Mouse (Mus musculus): ENCODE results near the gene Rad50. TPM values are rescaled to one million over a fixed set of nuclear protein-coding genes. Genes with fewer than 3 reads are reported as not detected.

Rad50 gene
- polyA plus RNA-seq, 2 experiments, result 5.1 to 10.3 TPM

DNA sequence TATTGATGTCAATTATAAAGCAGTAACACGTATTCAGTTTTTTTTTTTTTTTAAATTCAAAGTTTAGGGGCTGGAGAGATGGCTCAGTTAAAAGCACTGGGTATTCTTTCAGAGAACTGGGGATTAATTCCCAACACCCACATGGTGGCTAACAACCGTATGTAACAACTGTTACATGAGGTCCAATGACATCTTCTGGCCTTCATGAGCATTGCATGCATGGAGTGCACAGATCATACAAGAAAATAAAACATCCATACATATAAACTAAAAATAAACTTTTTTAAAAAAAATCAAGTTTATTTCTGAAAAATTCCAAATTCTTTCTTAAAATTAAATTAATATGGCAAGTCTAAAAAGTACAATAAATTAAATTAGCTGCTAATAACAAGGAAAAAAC, 25.4 kb downstream of the Rad50 start:
- WGBS (ENCODE audit: insufficient replicate concordance), result 80% methylated on average over 2 of the region's 2 CpGs
- no peaks in the 10 kb centered on the region for H3K9me3 ChIP-seq (ENCODE audit: control insufficient read depth, low read length)
- H3K27ac ChIP-seq, result no peak overlapping the region
- H3K4me1 ChIP-seq (replicated peaks; ENCODE audit: control insufficient read depth in 2 of 2, insufficient read depth in 2 of 2, low read length in 1 of 2), result no peaks in the 10 kb centered on the region
- no peak for ATAC-seq (ENCODE audit: insufficient read depth)
- no peak for TF ChIP-seq EP300 (IDR thresholded peaks at IDR 0.05; ENCODE audit: low read depth)
- no peak; the same call in 1 of the 2 replicates for TF ChIP-seq CTCF (IDR thresholded peaks at IDR 0.05; ENCODE audit: low read depth)
- peaks cover 21% of the 10 kb centered on the region for H3K36me3 ChIP-seq (replicated peaks; ENCODE audit: control insufficient read depth, insufficient read depth, low read depth)
- no peak overlapping the region for H3K9ac ChIP-seq (replicated peaks)
- H3K4me3 ChIP-seq (ENCODE audit: insufficient read depth in 1 of 2, low read depth in 2 of 2, low read length in 2 of 2), result no peak overlapping the region
- DNase-seq (ENCODE audit: low read depth in 3 of 3, low spot score in 3 of 3), result no peak
- no peak overlapping the region for H3K4me2 ChIP-seq (ENCODE audit: low read depth)
- no peaks in the 10 kb centered on the region for H3K27me3 ChIP-seq (ENCODE audit: control insufficient read depth, insufficient read depth, low read length)

- DNase-seq (ENCODE audit: low read depth in 3 of 3, low spot score in 3 of 3), result no peak
- no peak overlapping the region for H3K27ac ChIP-seq
- ATAC-seq (ENCODE audit: insufficient read depth), result no peak
- H3K4me3 ChIP-seq (ENCODE audit: insufficient read depth in 1 of 2, low read depth in 2 of 2, low read length in 2 of 2), result no peak overlapping the region
- no peak overlapping the region for H3K4me2 ChIP-seq (ENCODE audit: low read depth)
- H3K27me3 ChIP-seq (ENCODE audit: control insufficient read depth, insufficient read depth, low read length), result no peaks in the 10 kb centered on the region
- 79% methylated on average over 4 of the region's 4 CpGs for WGBS (ENCODE audit: insufficient replicate concordance)
- H3K4me1 ChIP-seq (replicated peaks; ENCODE audit: control insufficient read depth in 2 of 2, insufficient read depth in 2 of 2, low read length in 1 of 2), result no peaks in the 10 kb centered on the region
- no peak overlapping the region for H3K9ac ChIP-seq (replicated peaks)
- TF ChIP-seq EP300 (IDR thresholded peaks at IDR 0.05; ENCODE audit: low read depth), result no peak
- no peak for TF ChIP-seq CTCF (IDR thresholded peaks at IDR 0.05; ENCODE audit: low read depth)
- H3K36me3 ChIP-seq (replicated peaks; ENCODE audit: control insufficient read depth, insufficient read depth, low read depth), result peaks cover 27% of the 10 kb centered on the region
- H3K9me3 ChIP-seq (ENCODE audit: control insufficient read depth, low read length), result no peaks in the 10 kb centered on the region
These were observed 27.0 kb downstream of the Rad50 start for GRCm38 (mm10) chr11:53680141-53680540.

DNA sequence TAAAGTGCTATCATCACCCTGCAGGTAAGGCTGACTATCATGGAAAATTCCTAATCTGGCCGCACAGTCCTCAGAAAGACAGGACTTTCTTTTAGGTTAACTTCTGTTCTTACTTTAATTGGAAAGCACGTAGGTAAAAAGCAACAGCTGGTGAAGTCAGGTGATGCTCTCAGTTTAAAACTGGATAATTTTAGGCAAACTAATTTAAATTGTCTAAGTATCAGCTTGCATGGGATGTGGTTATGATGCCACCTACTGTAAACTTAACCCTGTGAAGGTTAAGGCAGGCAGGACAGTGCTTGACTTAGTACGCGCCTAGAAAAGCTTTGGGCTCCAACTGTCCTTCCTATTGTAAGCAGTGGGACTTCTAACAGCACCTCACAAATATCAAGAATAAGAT, 35.7 kb downstream of the Rad50 start:
- H3K9ac ChIP-seq (replicated peaks), result no peak overlapping the region
- no peak overlapping the region for H3K27ac ChIP-seq
- no peak overlapping the region for H3K4me2 ChIP-seq (ENCODE audit: low read depth)
- TF ChIP-seq EP300 (IDR thresholded peaks at IDR 0.05; ENCODE audit: low read depth) (no peak), CTCF (IDR thresholded peaks at IDR 0.05; ENCODE audit: low read depth) (no peak)
- H3K9me3 ChIP-seq (ENCODE audit: control insufficient read depth, low read length), result no peaks in the 10 kb centered on the region
- H3K4me3 ChIP-seq (ENCODE audit: insufficient read depth in 1 of 2, low read depth in 2 of 2, low read length in 2 of 2), result no peak overlapping the region
- H3K4me1 ChIP-seq (replicated peaks; ENCODE audit: control insufficient read depth in 2 of 2, insufficient read depth in 2 of 2, low read length in 1 of 2), result no peaks in the 10 kb centered on the region
- peaks cover 36% of the 10 kb centered on the region for H3K36me3 ChIP-seq (replicated peaks; ENCODE audit: control insufficient read depth, insufficient read depth, low read depth)
- H3K27me3 ChIP-seq (ENCODE audit: control insufficient read depth, insufficient read depth, low read length), result no peaks in the 10 kb centered on the region
- ATAC-seq (ENCODE audit: insufficient read depth) (no peak), DNase-seq (ENCODE audit: low read depth in 3 of 3, low spot score in 3 of 3) (no peak)
- WGBS (ENCODE audit: insufficient replicate concordance), result 88% methylated on average over 4 of the region's 4 CpGs

DNA sequence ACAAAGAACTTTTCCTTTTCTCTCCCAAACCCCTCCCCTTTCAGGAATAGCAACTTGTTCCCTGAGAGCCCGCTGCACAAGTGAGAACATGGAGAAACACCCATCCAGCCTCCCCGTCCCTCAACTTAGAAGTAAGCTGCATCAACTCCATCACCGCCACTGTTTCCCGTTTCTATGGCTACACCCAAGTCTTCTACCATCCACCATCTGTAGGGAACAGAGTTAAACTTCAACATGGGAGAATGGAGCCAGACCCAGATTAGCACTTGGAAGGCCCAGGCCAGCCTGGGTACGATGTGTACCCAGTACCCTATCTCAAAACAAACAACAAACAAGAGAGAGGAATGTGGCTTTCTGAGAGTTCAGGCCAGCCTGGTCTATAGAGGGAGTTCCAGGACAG, 43.0 kb downstream of the Rad50 start:
- Histone ChIP-seq H3K9me3 (ENCODE audit: control insufficient read depth, low read length) (no peaks in the 10 kb centered on the region), H3K9ac (replicated peaks) (no peak overlapping the region), H3K27me3 (ENCODE audit: control insufficient read depth, insufficient read depth, low read length) (no peaks in the 10 kb centered on the region), H3K36me3 (replicated peaks; ENCODE audit: control insufficient read depth, insufficient read depth, low read depth) (peaks cover 24% of the 10 kb centered on the region), H3K4me1 (replicated peaks; ENCODE audit: control insufficient read depth in 2 of 2, insufficient read depth in 2 of 2, low read length in 1 of 2) (peaks cover 0 to 9% of the 10 kb centered on the region in 2 experiments; a peak in 2 of 4 replicates), H3K4me2 (ENCODE audit: low read depth) (no peak overlapping the region), H3K4me3 (ENCODE audit: insufficient read depth in 1 of 2, low read depth in 2 of 2, low read length in 2 of 2) (no peak overlapping the region), H3K27ac (no peak overlapping the region)
- TF ChIP-seq EP300 (IDR thresholded peaks at IDR 0.05; ENCODE audit: low read depth) (no peak), CTCF (IDR thresholded peaks at IDR 0.05; ENCODE audit: low read depth) (no peak)
- WGBS (ENCODE audit: insufficient replicate concordance), result 73% methylated on average over 5 of the region's 5 CpGs
- no peak for DNase-seq (ENCODE audit: low read depth in 3 of 3, low spot score in 3 of 3)
- ATAC-seq (ENCODE audit: insufficient read depth), result no peak

DNA sequence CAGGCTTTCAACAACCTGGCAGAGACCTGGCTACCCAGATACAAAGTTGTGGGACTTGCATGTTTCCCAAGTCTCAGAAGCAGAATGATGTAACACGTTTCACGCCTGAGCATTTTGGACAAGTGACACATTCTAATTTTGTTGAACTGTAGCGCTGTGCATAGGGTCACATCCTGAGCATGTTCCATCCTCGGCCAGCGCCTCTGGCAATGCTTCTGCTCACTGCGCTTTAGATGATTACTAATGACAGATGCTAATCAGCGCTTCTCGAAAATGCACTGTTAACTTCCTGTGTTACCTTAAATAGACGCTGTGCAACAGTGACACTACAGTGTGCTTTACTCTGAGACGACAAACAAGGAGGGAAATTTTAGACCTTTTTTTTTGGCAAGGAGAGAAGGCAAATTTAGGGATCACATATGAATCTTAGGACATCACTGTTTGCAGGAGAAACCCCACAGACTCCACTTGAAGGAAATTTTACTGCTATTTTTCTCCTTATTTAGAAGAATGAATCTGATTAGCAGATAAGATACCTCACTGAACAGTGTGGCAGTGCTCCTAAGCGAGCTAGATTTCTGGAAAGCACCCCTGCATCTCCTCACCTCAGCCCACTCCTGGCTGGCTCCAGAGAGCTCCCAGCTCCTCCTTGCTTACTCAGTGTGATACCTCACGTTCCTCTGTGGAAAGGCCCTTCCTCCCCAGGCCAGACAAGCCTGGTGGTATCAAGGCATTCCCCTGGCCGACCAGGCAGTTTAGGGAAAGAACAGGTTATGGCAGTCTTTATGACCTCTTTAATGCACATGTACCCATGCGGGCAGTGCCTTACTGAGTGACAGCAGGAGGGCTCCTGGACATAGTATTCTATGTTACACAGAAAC, 44.1 kb downstream of the Rad50 start:
- no peak overlapping the region for H3K4me3 ChIP-seq (ENCODE audit: insufficient read depth in 1 of 2, low read depth in 2 of 2, low read length in 2 of 2)
- no peak for TF ChIP-seq CTCF (IDR thresholded peaks at IDR 0.05; ENCODE audit: low read depth)
- TF ChIP-seq EP300 (IDR thresholded peaks at IDR 0.05; ENCODE audit: low read depth), result no peak
- H3K36me3 ChIP-seq (replicated peaks; ENCODE audit: control insufficient read depth, insufficient read depth, low read depth), result peaks cover 21% of the 10 kb centered on the region
- H3K27ac ChIP-seq, result no peak overlapping the region
- no peak overlapping the region for H3K4me2 ChIP-seq (ENCODE audit: low read depth)
- no peaks in the 10 kb centered on the region for H3K9me3 ChIP-seq (ENCODE audit: control insufficient read depth, low read length)
- ATAC-seq (ENCODE audit: insufficient read depth), result no peak
- WGBS (ENCODE audit: insufficient replicate concordance), result 30% methylated on average over 14 of the region's 14 CpGs
- peaks cover 3 to 11% of the 10 kb centered on the region in 2 experiments for H3K4me1 ChIP-seq (replicated peaks; ENCODE audit: control insufficient read depth in 2 of 2, insufficient read depth in 2 of 2, low read length in 1 of 2)
- H3K27me3 ChIP-seq (ENCODE audit: control insufficient read depth, insufficient read depth, low read length), result no peaks in the 10 kb centered on the region
- no peak overlapping the region for H3K9ac ChIP-seq (replicated peaks)
- no peak for DNase-seq (ENCODE audit: low read depth in 3 of 3, low spot score in 3 of 3)

Measured in liver, embryonic 14.5 days (tissue).